Mouse (Mus musculus) G1E (cell line): Measurements from ENCODE around the gene Igfbp3.

ENCODE experiments used
- CTCF ChIP-seq: IDR thresholded peaks from 2 replicates; pipeline ENCODE4 v1.5.1; 2012; ENCODE audit warnings: low read depth, low read length, inconsistent platforms, mixed read lengths
- GATA1 ChIP-seq: IDR thresholded peaks from 2 replicates; pipeline ENCODE4 v1.6.1; 2012; ENCODE audit warnings: borderline replicate concordance, low read length, inconsistent platforms, mixed read lengths
- GATA2 ChIP-seq: IDR thresholded peaks from 2 replicates; pipeline ENCODE4 v1.6.1; 2012; ENCODE audit warnings: low read depth, low read length, inconsistent platforms, borderline replicate concordance
- POLR2AphosphoS5 ChIP-seq: IDR thresholded peaks from 2 replicates; pipeline ENCODE4 v1.6.1; 2012; ENCODE audit warnings: low read depth, low read length, inconsistent platforms; ENCODE audit not compliant: insufficient replicate concordance
- TAL1 ChIP-seq: conservative IDR thresholded peaks from 2 replicates; pipeline ENCODE4 v1.6.1; 2012; ENCODE audit warnings: low read depth, low read length, inconsistent platforms, mixed read lengths

- peak; percentile 11; the same call in 1 of the 2 replicates for TF ChIP-seq CTCF
- TF ChIP-seq TAL1: no peak
- no peak for TF ChIP-seq POLR2AphosphoS5
- TF ChIP-seq GATA2: no peak
- no peak for TF ChIP-seq GATA1
Measured at GRCm38 (mm10) chr11:7215703-7216102, 2.0 kb upstream of the Igfbp3 start.
